Mouse (Mus musculus): ENCODE results near the gene Hdgf. TPM values are rescaled to one million over a fixed set of nuclear protein-coding genes. Genes with fewer than 3 reads are reported as not detected.

Gene Hdgf
- polyA plus RNA-seq, 1 experiment, result 279 TPM

DNA sequence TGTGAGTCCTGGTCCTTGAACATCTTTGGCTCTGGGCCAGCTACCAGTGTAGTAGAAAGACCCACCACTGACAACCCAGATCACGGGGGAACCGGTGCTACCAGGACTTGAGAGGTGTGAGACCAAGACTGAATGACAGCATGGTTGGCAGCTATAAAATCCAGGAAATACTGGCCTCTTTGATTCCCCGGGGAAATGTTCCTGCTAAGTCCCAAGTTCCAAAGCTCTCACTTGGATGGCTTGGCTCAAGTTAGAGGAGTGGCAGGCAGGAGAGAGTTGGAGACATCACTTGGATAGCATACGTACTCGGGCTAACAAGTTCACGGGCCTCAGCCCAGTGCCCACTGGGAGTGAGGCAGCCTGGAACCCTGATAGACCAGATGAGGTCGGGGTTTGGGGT is 37.5 kb downstream of the Hdgf start:
- H3K79me2 ChIP-seq (ENCODE audit: control insufficient read depth, insufficient read depth), result peaks cover 9% of the 10 kb centered on the region
- H3K36me3 ChIP-seq (ENCODE audit: control insufficient read depth, insufficient read depth), result peaks cover 54% of the 10 kb centered on the region
- H3K79me3 ChIP-seq (ENCODE audit: low read depth), result peaks cover 2% of the 10 kb centered on the region
- no peak overlapping the region for H3K4me3 ChIP-seq (ENCODE audit: insufficient read depth, poor library complexity, severe bottlenecking)
- H3K27me3 ChIP-seq (ENCODE audit: control insufficient read depth, insufficient read depth, insufficient read length), result no peaks in the 10 kb centered on the region
- no peak overlapping the region for H3ac ChIP-seq (ENCODE audit: control insufficient read depth, insufficient read length, low read depth)
- no peak for TF ChIP-seq FOSL1 (IDR thresholded peaks at IDR 0.05; ENCODE audit: insufficient read depth, low read length, poor library complexity, severe bottlenecking)
- TF ChIP-seq MYOD1 (IDR thresholded peaks at IDR 0.05; ENCODE audit: control insufficient read depth, insufficient read length, low read depth), result no peak
- no peak for TF ChIP-seq CEBPB (IDR thresholded peaks at IDR 0.05; ENCODE audit: low read depth)
- TF ChIP-seq CTCF (IDR thresholded peaks at IDR 0.05; ENCODE audit: control insufficient read depth, insufficient read depth, insufficient read length), result no peak

DNA sequence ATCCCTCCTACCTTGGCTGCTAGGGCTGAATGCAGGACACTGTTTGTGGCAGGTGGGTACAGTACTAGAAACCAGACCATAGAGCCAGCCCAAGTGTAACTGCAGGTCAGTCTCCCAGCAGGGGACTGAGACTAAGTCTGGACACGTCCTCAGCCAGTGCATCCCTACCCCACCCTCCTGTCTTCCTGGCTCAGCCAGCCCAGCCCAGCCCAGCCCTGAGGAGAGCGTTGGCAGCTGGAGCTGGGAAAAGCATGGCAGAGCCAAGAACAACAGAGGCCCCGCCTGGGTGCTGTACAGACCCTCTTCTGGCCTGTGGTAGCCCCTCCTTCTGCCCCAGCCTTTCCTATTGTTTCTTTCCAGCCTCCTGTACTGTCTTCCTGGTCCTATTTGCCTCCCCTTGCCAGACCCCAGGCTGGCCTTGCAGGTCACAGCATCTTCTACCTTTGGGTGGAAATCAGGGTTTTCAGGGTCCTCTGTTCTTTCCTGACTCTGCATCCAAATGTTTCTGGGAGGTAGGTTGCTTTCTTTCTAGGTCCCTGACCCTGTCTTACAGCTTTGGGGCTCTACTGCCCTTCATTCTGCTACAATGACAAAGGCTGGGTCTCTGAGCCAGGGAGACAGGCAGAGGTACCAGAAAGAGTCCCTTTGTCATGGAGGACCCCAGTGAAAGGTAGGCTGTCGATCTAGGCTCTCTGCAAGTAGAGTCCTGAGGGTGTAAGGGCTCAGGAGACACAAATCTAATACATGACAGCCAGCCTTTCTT is 38.9 kb downstream of the Hdgf start:
- no peak overlapping the region for H3ac ChIP-seq (ENCODE audit: control insufficient read depth, insufficient read length, low read depth)
- TF ChIP-seq MAX (IDR thresholded peaks at IDR 0.05), result no peak
- no peak for TF ChIP-seq CTCF (IDR thresholded peaks at IDR 0.05; ENCODE audit: control insufficient read depth, insufficient read depth, insufficient read length)
- TF ChIP-seq MYOD1 (IDR thresholded peaks at IDR 0.05; ENCODE audit: control insufficient read depth, insufficient read length, low read depth), result no peak
- no peak for TF ChIP-seq FOSL1 (IDR thresholded peaks at IDR 0.05; ENCODE audit: insufficient read depth, low read length, poor library complexity, severe bottlenecking)
- no peak for TF ChIP-seq MYOG (IDR thresholded peaks at IDR 0.05; ENCODE audit: control insufficient read depth, extremely low read depth, insufficient read length)
- TF ChIP-seq CEBPB (IDR thresholded peaks at IDR 0.05; ENCODE audit: low read depth), result no peak
- no peak for TF ChIP-seq USF1 (IDR thresholded peaks at IDR 0.05; ENCODE audit: low read depth)
- no peaks in the 10 kb centered on the region for H3K79me3 ChIP-seq (ENCODE audit: low read depth)
- peaks cover 41% of the 10 kb centered on the region for H3K36me3 ChIP-seq (ENCODE audit: control insufficient read depth, insufficient read depth)
- H3K27me3 ChIP-seq (ENCODE audit: control insufficient read depth, insufficient read depth, insufficient read length), result no peaks in the 10 kb centered on the region
- H3K4me3 ChIP-seq (ENCODE audit: insufficient read depth, poor library complexity, severe bottlenecking), result no peak overlapping the region
- H3K79me2 ChIP-seq (ENCODE audit: control insufficient read depth, insufficient read depth), result no peaks in the 10 kb centered on the region

DNA sequence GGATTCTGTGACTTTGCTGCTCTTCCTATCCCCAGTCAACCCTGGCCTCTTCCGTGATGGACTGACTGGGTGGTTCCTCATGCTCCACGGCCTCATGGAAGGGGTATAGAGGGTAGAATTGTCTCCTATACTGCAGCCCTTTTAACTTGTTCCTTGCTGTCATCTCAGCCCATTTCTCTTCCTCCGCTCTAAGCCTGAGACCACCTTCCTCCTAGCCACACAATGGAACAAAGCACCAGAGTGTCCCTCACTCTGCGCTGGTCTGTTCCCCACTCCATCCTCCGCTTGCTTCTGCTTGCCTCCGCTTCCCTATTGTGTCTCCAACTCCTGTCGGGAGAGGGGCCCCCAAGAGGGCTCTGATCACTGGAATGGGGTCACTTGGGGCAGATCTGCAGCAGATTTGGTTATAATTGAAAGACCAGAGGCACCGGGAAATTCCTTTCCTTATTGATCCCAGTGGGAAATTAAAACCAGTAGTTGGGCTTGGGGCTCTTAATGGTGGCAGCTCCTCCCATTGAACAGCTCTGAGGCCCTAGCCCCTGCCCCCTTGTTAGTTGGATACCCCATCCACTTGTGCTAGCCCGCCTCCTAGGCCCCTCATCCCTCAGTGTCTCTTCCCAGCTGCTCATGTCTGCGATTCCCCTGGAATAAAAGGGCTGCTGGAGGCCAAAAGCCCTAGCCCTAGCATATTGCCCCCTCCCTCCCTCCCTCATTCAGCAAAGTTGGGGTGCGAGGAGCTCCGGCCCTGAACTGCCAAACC is 39.8 kb downstream of the Hdgf start:
- Histone ChIP-seq H3K79me2 (ENCODE audit: control insufficient read depth, insufficient read depth) (no peaks in the 10 kb centered on the region), H3K79me3 (ENCODE audit: low read depth) (no peaks in the 10 kb centered on the region), H3K36me3 (ENCODE audit: control insufficient read depth, insufficient read depth) (peaks cover 31% of the 10 kb centered on the region), H3ac (ENCODE audit: control insufficient read depth, insufficient read length, low read depth) (no peak overlapping the region), H3K4me3 (ENCODE audit: insufficient read depth, poor library complexity, severe bottlenecking) (no peak overlapping the region), H3K27me3 (ENCODE audit: control insufficient read depth, insufficient read depth, insufficient read length) (no peaks in the 10 kb centered on the region)
- no peak for TF ChIP-seq MYOG (IDR thresholded peaks at IDR 0.05; ENCODE audit: control insufficient read depth, extremely low read depth, insufficient read length)
- TF ChIP-seq MYOD1 (IDR thresholded peaks at IDR 0.05; ENCODE audit: control insufficient read depth, insufficient read length, low read depth), result no peak
- TF ChIP-seq CTCF (IDR thresholded peaks at IDR 0.05; ENCODE audit: control insufficient read depth, insufficient read depth, insufficient read length), result no peak
- TF ChIP-seq USF1 (IDR thresholded peaks at IDR 0.05; ENCODE audit: low read depth), result no peak
- TF ChIP-seq CEBPB (IDR thresholded peaks at IDR 0.05; ENCODE audit: low read depth), result no peak
- TF ChIP-seq MAX (IDR thresholded peaks at IDR 0.05), result no peak
- no peak for TF ChIP-seq FOSL1 (IDR thresholded peaks at IDR 0.05; ENCODE audit: insufficient read depth, low read length, poor library complexity, severe bottlenecking)

DNA sequence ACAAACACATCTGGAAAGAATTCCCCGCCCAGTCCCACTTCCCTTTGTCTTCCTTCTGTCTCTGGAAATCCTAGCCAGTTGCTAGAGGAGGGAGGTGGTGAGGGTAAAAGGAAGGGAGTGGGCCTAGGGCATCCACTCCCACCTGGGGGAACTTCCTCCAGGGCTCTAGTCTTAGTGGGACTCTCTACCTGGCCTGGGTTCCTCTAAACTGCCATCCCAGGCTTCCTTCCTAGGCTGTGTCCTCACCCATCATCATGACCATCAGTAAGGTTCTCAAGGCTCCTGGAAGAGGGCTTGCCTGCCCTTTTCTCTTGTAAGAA is 40.4 kb downstream of the Hdgf start:
- H3K79me3 ChIP-seq (ENCODE audit: low read depth), result no peaks in the 10 kb centered on the region
- H3K4me3 ChIP-seq (ENCODE audit: insufficient read depth, poor library complexity, severe bottlenecking), result no peak overlapping the region
- no peak overlapping the region for H3ac ChIP-seq (ENCODE audit: control insufficient read depth, insufficient read length, low read depth)
- H3K36me3 ChIP-seq (ENCODE audit: control insufficient read depth, insufficient read depth), result peaks cover 27% of the 10 kb centered on the region
- no peaks in the 10 kb centered on the region for H3K27me3 ChIP-seq (ENCODE audit: control insufficient read depth, insufficient read depth, insufficient read length)
- TF ChIP-seq MAX (IDR thresholded peaks at IDR 0.05), result no peak
- no peak for TF ChIP-seq MYOG (IDR thresholded peaks at IDR 0.05; ENCODE audit: control insufficient read depth, extremely low read depth, insufficient read length)
- no peak for TF ChIP-seq USF1 (IDR thresholded peaks at IDR 0.05; ENCODE audit: low read depth)
- no peak for TF ChIP-seq FOSL1 (IDR thresholded peaks at IDR 0.05; ENCODE audit: insufficient read depth, low read length, poor library complexity, severe bottlenecking)
- no peak for TF ChIP-seq CEBPB (IDR thresholded peaks at IDR 0.05; ENCODE audit: low read depth)
- no peak for TF ChIP-seq MYOD1 (IDR thresholded peaks at IDR 0.05; ENCODE audit: control insufficient read depth, insufficient read length, low read depth)
- TF ChIP-seq CTCF (IDR thresholded peaks at IDR 0.05; ENCODE audit: control insufficient read depth, insufficient read depth, insufficient read length), result no peak
- no peaks in the 10 kb centered on the region for H3K79me2 ChIP-seq (ENCODE audit: control insufficient read depth, insufficient read depth)

DNA sequence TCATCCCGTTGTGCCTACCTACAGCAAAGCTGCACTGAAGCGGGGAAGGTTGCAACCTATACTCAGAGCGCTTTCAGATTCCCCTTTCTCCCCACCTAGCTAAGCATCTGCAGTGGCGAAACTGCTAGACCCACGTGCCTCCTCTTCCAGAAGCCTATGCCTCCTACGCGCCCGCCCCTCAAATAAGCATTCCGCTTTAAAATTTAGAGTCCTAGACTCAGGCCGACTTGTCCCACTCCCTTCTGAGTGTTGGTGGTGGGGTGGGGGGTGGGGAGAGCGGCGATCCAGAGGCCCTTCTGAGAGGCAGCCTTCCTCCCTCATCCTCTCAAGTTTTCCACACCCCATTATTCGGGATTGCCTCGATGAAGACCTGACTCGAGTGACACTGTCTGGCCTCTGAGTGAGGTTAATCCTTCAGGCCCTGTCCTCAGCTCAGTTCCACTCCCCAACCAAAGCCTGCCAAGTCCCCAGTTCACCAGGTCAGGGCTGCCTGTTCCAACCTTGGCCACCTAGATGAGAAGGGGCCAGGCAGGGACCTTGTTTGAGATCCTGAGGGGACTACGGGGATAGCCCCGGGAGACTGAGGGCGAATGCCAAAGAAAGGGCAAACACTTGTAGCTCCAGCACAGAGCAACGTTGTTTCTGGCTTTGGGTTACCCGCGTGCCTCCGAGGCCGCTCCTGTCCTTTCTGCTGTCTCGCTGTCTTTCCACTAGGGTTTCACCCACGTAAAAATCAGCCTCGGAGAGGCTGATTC is 41.1 kb downstream of the Hdgf start:
- Histone ChIP-seq H3K4me3 (ENCODE audit: insufficient read depth, poor library complexity, severe bottlenecking) (no peak overlapping the region), H3K36me3 (ENCODE audit: control insufficient read depth, insufficient read depth) (peaks cover 21% of the 10 kb centered on the region), H3ac (ENCODE audit: control insufficient read depth, insufficient read length, low read depth) (no peak overlapping the region), H3K27me3 (ENCODE audit: control insufficient read depth, insufficient read depth, insufficient read length) (no peaks in the 10 kb centered on the region), H3K79me2 (ENCODE audit: control insufficient read depth, insufficient read depth) (no peaks in the 10 kb centered on the region), H3K79me3 (ENCODE audit: low read depth) (no peaks in the 10 kb centered on the region)
- no peak for TF ChIP-seq CEBPB (IDR thresholded peaks at IDR 0.05; ENCODE audit: low read depth)
- TF ChIP-seq CTCF (IDR thresholded peaks at IDR 0.05; ENCODE audit: control insufficient read depth, insufficient read depth, insufficient read length), result no peak
- TF ChIP-seq MYOD1 (IDR thresholded peaks at IDR 0.05; ENCODE audit: control insufficient read depth, insufficient read length, low read depth), result no peak
- TF ChIP-seq USF1 (IDR thresholded peaks at IDR 0.05; ENCODE audit: low read depth), result no peak

Measured in C2C12 (cell line).